Mouse (Mus musculus): ENCODE measurements at regions not wholly inside any gene's neighbourhood (a gene's known extent, or its start where the extent isn't known, plus 50 kb on each side); places are given as distances from the start of the nearest gene placed in this dataset.

DNA sequence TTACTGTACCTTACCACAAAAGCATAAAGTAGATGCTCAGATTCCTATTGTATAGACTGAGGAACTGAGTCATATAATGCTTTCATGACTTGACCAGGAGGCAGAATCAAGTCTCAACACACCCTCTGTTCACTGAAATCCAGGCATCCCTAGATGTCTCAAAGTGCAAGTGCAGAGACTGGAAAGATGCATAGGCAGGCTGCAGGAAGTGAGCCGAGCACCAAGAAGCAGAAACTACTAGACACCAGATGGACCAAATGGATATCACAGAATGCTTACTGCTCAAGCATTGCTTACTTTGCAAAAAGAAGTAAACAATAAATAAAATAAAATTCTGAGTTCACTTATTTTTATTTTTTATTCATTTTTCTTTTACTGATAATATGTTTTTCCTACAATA, 143.0 kb upstream of the Cpeb2 start:
- no peak for DNase-seq (ENCODE audit: low spot score in 2 of 2)

- no peak for DNase-seq (ENCODE audit: low spot score in 2 of 2)
These were observed 139.2 kb upstream of the Cpeb2 start for GRCm38 (mm10) chr5:43093647-43094326.

GRCm38 (mm10) chr5:43094329-43094898, 138.6 kb upstream of the Cpeb2 start:
- DNase-seq (ENCODE audit: low spot score in 2 of 2): no peak

DNA sequence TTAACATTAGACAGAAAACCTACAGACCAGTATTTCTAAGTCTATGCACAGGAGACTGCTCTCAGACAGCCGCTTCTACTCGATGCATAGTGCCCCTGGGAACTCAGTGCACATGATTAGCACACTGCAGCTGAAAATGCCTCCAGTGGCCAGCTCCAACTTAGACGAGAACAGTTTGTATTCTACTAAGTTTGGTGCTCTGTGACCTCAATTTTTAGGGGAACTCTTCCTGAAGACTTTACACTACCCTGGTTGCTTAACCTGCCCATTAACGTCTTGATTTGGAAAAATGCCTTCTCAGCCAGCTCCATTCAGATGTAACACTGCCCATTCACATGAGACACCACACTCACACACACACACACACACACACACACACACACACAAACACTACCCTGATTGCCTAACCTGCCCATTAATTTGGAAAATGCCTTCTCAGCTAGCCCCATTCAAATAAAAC, 130.9 kb upstream of the Cpeb2 start:
- no peak for DNase-seq (ENCODE audit: low spot score in 2 of 2)

- no peak for DNase-seq (ENCODE audit: low spot score in 2 of 2)
These were observed 130.4 kb upstream of the Cpeb2 start for GRCm38 (mm10) chr5:43102590-43102989.

- no peak for DNase-seq (ENCODE audit: low spot score in 2 of 2)
These were observed 129.2 kb upstream of the Cpeb2 start for GRCm38 (mm10) chr5:43103728-43104127.

DNA sequence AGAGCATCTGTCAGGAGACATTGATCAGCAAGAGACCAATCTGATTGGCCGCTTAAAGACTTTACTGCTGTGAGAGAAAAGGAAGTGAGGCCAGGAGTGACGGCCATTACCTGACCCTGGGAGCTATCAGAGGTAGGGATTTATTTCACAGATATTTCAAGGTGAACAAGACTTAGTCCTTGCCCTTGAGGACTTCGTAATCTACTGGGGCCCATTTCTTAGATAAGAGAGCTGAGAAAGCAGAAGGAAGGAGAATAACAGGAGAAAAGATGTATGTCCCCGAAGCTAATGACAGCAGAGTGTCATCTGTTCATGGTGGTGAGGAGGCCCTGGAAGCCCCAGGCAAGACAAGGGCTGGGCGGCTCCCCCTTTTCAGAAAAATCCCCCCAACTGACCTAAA, 127.4 kb upstream of the Cpeb2 start:
- no peak for DNase-seq (ENCODE audit: low spot score in 2 of 2)

DNA sequence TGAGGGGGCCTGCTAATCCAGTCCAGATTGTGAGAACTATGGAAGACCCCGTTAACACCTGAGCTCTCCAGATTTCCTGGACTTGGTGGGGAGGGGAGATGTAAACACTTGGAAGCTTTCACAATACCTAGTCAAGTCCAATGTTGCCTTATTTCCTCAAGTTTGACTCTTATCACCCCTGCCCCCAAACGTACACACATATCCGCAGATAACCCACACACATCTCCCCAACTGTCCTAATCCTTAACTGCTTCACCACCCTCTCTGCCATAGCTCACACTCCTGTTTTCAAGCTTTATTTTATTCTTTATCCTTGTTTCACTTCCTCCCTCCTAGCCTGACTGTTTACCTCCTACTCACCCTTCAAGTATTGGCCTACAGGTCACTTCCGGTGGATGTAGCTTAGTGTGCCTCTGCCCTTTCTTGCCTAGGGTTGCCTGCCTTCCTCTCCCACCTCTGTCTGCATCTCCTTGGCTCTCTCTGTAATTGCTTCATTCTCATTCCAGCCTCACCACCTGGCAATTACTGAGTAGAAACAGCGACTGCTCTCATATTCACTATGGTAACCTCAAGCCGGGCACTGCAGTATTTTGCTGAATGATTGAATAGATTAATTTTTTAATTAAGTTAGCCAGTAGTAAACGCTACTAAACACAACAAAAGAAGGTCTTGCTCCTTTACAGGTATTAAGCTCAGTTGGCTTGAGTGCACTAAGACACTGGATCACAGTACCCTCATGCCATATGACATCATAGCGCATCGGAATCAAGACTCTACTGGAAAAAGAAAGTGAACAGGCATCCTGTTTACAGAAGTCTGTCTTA, 125.3 kb upstream of the Cpeb2 start:
- DNase-seq (ENCODE audit: low spot score in 2 of 2): no peak

DNA sequence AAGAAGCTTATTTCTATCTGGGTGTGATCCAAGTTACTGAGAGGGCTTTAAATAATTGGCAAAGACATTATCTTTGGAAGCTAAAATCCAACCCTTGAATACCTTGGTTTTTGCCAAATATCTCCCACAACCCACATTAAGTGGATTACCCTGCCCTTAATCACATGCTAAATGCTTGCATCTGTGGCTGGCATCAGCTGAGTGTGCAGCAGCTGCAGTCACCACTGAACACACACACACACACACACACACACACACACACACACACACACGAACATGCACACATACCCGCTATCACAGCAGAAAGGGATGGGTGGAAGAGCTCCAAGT, 124.7 kb upstream of the Cpeb2 start:
- DNase-seq (ENCODE audit: low spot score in 2 of 2): no peak

- DNase-seq (ENCODE audit: low spot score in 2 of 2): no peak
These were observed 122.8 kb upstream of the Cpeb2 start for GRCm38 (mm10) chr5:43110122-43110521.

- DNase-seq (ENCODE audit: low spot score in 2 of 2): no peak
These were observed 121.2 kb upstream of the Cpeb2 start for GRCm38 (mm10) chr5:43111740-43112139.

- DNase-seq (ENCODE audit: low spot score in 2 of 2): peak in 1 of 2 experiments; percentile 3
These were observed 119.4 kb upstream of the Cpeb2 start for GRCm38 (mm10) chr5:43113405-43114119.

DNA sequence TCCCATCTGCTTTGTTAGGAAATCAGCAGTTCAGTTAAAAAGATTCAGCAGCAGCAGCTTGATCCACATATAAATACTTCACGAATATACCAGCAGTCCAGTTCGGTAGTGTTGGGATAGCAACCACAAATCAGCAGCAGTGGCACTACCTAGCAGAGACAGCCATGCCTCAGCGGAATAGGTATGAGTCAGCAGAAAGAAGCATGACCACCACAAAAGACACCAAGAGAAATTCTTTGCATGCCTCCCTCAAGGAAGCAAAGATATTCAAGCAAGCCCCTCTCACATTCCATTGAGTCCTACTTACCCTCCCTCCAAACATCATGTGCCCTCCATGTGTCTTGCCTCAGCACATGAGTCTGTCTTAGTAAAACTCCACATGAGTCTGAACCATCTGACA, 117.5 kb upstream of the Cpeb2 start:
- no peak for DNase-seq (ENCODE audit: low spot score in 2 of 2)

DNA sequence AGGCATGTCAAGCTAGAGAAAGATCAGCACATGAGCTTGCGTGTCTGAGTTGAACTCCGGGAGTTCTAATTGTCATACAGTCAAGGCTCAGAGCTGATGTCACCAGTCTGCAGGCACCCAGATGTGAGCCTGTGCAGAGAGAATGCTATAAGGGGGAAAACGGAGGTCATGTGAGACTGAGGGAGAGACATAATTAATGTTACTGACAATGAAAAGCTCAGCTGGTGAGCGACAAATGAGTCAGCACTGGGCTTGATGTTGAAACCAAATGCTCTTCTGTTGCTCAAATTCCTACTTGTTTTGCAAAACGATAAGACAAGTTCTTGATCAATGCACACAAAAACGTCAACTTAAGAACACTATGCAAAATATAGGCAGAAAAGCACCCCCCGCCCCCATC, 116.1 kb upstream of the Cpeb2 start:
- no peak for DNase-seq (ENCODE audit: low spot score in 2 of 2)

DNA sequence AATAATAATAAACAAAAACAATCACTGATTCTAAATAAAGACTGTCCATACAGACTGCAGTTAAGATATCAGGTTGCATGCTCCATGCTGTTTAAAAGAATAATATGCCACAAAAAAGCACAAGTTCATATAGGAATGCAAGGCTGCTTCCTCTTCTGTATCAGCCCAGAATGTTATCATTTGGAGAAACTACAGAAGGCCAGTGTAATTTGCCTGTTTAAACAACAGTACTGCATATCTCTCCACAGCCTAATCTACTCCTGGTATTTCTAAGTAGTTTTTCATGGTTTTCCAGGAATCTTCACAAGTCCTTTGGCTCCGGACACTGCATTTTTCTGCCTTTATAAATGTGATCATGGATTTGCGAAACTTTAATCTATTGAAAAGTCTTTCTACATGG, 111.9 kb upstream of the Cpeb2 start:
- DNase-seq (ENCODE audit: low spot score in 2 of 2): no peak

- no peak for DNase-seq (ENCODE audit: low spot score in 2 of 2)
These were observed 108.7 kb upstream of the Cpeb2 start for GRCm38 (mm10) chr5:43124301-43124700.

- no peak for DNase-seq (ENCODE audit: low spot score in 2 of 2)
These were observed 107.0 kb upstream of the Cpeb2 start for GRCm38 (mm10) chr5:43125774-43126536.

DNA sequence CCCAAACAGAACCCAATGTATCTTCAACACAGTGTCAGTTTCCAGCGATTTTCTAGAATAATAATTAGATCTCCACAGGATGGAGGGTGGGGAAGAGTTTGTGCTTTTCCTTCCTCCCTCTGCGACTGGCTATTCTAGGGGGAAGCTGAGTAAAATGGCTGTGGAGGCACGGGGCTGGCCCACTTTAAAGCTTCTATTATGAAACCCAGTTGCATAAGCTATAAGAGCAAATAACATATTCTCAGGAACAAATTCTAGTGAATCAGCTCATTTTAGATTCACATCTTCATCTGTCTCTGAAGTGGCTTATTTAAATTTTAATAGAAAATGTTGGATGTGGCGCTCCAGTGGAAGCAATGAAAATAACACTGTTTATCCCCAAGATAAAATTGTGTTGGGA, 102.6 kb upstream of the Cpeb2 start:
- no peak for DNase-seq (ENCODE audit: low spot score in 2 of 2)

GRCm38 (mm10) chr5:43130901-43131557, 101.9 kb upstream of the Cpeb2 start:
- DNase-seq (ENCODE audit: low spot score in 2 of 2): no peak

DNA sequence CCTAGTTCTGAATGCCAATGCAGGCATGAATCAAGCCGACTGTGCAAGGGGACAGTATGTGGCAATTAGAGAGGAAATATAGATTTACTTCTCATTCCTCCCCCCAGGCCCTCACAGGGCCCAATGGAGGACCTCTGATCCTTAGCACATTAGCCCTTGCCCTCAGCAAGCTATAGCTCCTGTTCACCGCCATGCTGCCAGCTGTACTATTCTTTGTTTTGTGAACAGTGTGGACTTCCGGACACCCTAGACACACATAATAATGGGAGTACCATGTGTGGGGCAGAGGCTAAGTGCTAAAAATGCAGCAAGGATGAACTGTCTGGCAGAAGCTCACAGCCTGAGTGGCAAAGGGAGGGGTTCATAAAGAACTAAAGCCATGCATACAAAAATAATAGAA, 99.3 kb upstream of the Cpeb2 start:
- no peak for DNase-seq (ENCODE audit: low spot score in 2 of 2)

DNA sequence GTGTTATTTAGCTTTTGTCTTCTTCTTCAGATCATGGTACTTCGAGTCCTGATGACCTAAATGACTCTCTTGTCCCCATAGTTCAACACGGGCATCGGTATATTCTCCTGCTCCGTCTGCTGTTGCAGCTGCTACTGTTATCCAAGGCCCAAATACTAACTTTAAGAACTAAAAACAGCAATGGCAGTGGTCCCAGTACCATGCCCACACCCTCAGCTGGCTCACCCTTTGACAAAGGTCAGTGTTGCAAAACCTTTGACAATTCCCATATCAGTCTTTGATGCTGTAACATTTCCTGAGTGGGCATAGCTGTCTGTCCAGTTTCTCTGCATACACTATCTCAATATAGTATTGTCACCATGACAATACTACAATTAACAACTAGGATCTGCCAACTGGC, 96.8 kb upstream of the Cpeb2 start:
- DNase-seq (ENCODE audit: low spot score in 2 of 2): no peak

Measured in spleen, postnatal 36 days (tissue).